23 mouse cellular contexts compared by ENCODE assay signal in the genomic region with DNA sequence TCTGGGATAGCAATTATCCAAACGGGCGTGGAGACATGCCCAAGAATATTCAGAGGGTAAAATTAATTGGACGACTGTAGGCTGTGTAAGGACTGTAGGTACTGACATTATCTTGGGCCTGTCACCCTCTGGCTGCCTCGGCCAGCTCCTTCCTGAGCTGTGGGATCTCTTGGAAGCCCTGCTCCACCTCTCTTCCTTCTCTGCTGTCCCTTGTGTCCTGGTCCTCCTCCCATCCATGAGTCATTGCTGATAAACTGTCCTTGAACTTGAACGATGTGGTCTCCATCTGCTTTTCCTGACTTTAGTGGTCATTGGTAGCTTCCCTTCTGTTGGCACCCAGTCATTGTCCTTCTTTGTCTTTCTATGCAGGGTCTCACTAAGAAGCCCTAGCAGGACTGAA.
"Had no signal": no experiment of that assay in that cellular context is flagged by ENCODE, and none has a peak within 500 bp of the region (broad histone marks: within the 10 kb centered on the region; RNA-seq: fewer than 3 reads in every experiment).

No protein-coding gene starts in this region.

- H3K4me3 ChIP-seq: hindbrain, embryonic 10.5 days; hindbrain, embryonic 12.5 days; intestine, embryonic 15.5 days; layer of hippocampus, adult 2 months; limb, embryonic 13.5 days; limb, embryonic 15.5 days; liver, embryonic 12.5 days had no signal

- DNase-seq: gastrocnemius, postnatal 10 days; gastrocnemius, postnatal 25 days; heart, postnatal 4 days; kidney, adult 18-20 months; kidney, adult 8-10 months; kidney, postnatal 10 days; kidney, postnatal 25 days; kidney, postnatal 4 days; layer of hippocampus, postnatal 36 days; left cerebral cortex, postnatal 4 days had no signal

- H3K9ac ChIP-seq: hindbrain, embryonic 12.5 days; hindbrain, embryonic 14.5 days; intestine, embryonic 15.5 days; limb, embryonic 13.5 days; limb, embryonic 15.5 days; liver, embryonic 12.5 days; liver, embryonic 14.5 days had no signal

- H3K4me2 ChIP-seq: heart, embryonic 11.5 days; hindbrain, embryonic 12.5 days; hindbrain, embryonic 14.5 days; intestine, embryonic 15.5 days; limb, embryonic 13.5 days; limb, embryonic 15.5 days; liver, embryonic 12.5 days had no signal

- H3K36me3 ChIP-seq: hindbrain, embryonic 10.5 days; hindbrain, embryonic 12.5 days; intestine, embryonic 15.5 days; limb, embryonic 13.5 days; limb, embryonic 15.5 days; liver, embryonic 12.5 days had no signal

- H3K4me1 ChIP-seq: hindbrain, embryonic 10.5 days; hindbrain, embryonic 12.5 days; intestine, embryonic 15.5 days; liver, embryonic 12.5 days had no signal

- H3K9me3 ChIP-seq: hindbrain, embryonic 10.5 days; hindbrain, embryonic 12.5 days; intestine, embryonic 15.5 days; limb, embryonic 15.5 days; liver, embryonic 12.5 days had no signal

- H3K27me3 ChIP-seq: hindbrain, embryonic 12.5 days; intestine, embryonic 15.5 days; limb, embryonic 13.5 days; limb, embryonic 15.5 days; liver, embryonic 12.5 days had no signal

- H3K27ac ChIP-seq: hindbrain, embryonic 10.5 days; hindbrain, embryonic 12.5 days; hindbrain, embryonic 14.5 days; intestine, embryonic 15.5 days; layer of hippocampus, adult 2 months; limb, embryonic 13.5 days; limb, embryonic 15.5 days; liver, embryonic 12.5 days; liver, embryonic 14.5 days had no signal

- ATAC-seq: hindbrain, embryonic 16.5 days; inflammation-experienced regulatory T-cells, adult 6 months; intestine, embryonic 15.5 days; intestine, postnatal 0 days; liver, embryonic 12.5 days had no signal
